Mouse (Mus musculus) neural tube, embryonic 15.5 days (tissue): ENCODE results near the gene Papss2. TPM values are rescaled to one million over a fixed set of nuclear protein-coding genes. Genes with fewer than 3 reads are reported as not detected.
"Not testable (repeated sequence)": the region's sequence is repeated elsewhere in the genome, so short reads cannot be mapped to it uniquely, and the experiment has no call there.

ENCODE experiments used
- ATAC-seq: fragments of 200-750 bp; cut with Nextera tagmentation; 2 replicates; pipeline ENCODE4 v1.8.0; 2017; ENCODE audit warnings: mild to moderate bottlenecking, moderate TSS enrichment, moderate library complexity; ENCODE audit not compliant: low FRiP score
- H3K27ac ChIP-seq: fragments of 300-500 bp; sonication (generic); replicated peaks from 2 replicates; pipeline ENCODE4 v1.5.1; 2015; ENCODE audit warnings: mild to moderate bottlenecking, inconsistent platforms
- H3K27me3 ChIP-seq: fragments of 300-500 bp; sonication (generic); replicated peaks from 2 replicates; pipeline ENCODE4 v1.6.1; 2015; ENCODE audit warnings: inconsistent platforms
- H3K36me3 ChIP-seq: fragments of 300-500 bp; sonication (generic); 2 replicates; pipeline ENCODE4 v1.6.1; 2015; ENCODE audit warnings: inconsistent platforms
- H3K4me1 ChIP-seq: fragments of 300-500 bp; sonication (generic); 2 replicates; pipeline ENCODE4 v1.6.1; 2015; ENCODE audit warnings: inconsistent platforms
- H3K4me2 ChIP-seq: fragments of 300-500 bp; sonication (generic); 2 replicates; pipeline ENCODE4 v1.6.1; 2015; ENCODE audit warnings: inconsistent platforms, mild to moderate bottlenecking, moderate library complexity
- H3K4me3 ChIP-seq: fragments of 300-500 bp; sonication (generic); replicated peaks from 2 replicates; pipeline ENCODE4 v1.5.1; 2015; ENCODE audit warnings: mild to moderate bottlenecking, inconsistent platforms
- H3K9ac ChIP-seq: fragments of 300-500 bp; sonication (generic); replicated peaks from 2 replicates; pipeline ENCODE4 v1.6.1; 2015; ENCODE audit warnings: mild to moderate bottlenecking, inconsistent platforms
- H3K9me3 ChIP-seq: fragments of 300-500 bp; sonication (generic); replicated peaks from 2 replicates; pipeline ENCODE4 v1.6.1; 2016; ENCODE audit warnings: inconsistent platforms
- WGBS: fragments of 180-500 bp; shearing (Covaris S2); methylation state at CpG from one replicate; pipeline ENCODE4 v1.1.7; 2015; ENCODE audit warnings: mixed read lengths; 5-methylcytosine and 5-hydroxymethylcytosine counted together
- polyA plus RNA-seq: library from polyadenylated mRNA; unstranded; fragments of >200 nt; fragmentation: Nextera tagmentation; extraction: Ambion mirVana; gene quantifications from 2 replicates; pipeline ENCODE4 v1.2.1, GENCODE M21; 2015

Gene Papss2
- polyA plus RNA-seq, 1 experiment from 2014 or later: 1.7 TPM

DNA sequence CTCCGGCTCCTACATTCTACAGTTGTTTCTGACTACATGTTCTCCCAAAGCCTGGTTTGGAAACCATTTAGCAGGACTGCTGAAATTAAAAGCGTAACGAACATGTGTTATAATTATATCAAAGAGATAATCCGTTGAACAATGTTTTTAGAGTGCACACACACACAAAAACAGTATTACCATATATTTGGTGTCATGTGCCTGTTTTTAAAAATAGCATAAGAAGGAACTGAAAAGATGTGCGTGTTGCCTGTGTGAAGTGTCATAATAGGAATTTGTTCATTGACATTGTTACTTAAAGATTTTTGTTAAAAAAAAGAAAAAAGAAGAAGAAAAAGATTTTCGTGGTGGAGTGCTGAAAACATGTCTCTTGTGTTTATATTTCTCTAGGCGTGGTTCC, 50.3 kb downstream of the Papss2 start:
- Histone ChIP-seq H3K4me1 (peaks cover 7% of the 10 kb centered on the region; the same call in 1 of the 2 replicates), H3K9ac (no peak overlapping the region), H3K9me3 (no peaks in the 10 kb centered on the region), H3K4me3 (no peak overlapping the region), H3K4me2 (no peak overlapping the region), H3K27me3 (no peaks in the 10 kb centered on the region), H3K27ac (no peak overlapping the region), H3K36me3 (no peaks in the 10 kb centered on the region)
- no peak for ATAC-seq
- 93% methylated on average over 7 of the region's 7 CpGs for WGBS

DNA sequence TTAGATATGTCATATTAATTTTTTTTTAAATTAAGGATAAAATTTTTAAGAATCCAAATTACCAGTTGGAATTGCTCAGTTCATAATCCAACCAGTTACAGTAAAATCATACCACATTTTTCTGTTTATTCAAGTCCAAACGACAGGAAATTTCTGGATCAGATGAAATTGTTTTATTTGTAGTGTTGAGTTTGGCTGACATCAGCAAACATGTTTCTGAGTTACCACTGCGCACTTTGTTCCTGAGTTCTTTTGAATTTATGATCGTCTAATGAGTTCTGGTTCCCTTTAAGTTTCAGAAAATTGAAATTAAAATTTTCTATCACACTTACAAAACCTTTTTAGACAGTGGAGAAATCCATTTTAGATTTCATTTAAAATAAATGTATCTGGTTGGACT, 50.8 kb downstream of the Papss2 start:
- Histone ChIP-seq H3K4me2 (no peak overlapping the region), H3K9me3 (no peaks in the 10 kb centered on the region), H3K27ac (no peak overlapping the region), H3K36me3 (no peaks in the 10 kb centered on the region), H3K27me3 (no peaks in the 10 kb centered on the region), H3K4me1 (peaks cover 7% of the 10 kb centered on the region; the same call in 1 of the 2 replicates), H3K9ac (no peak overlapping the region), H3K4me3 (no peak overlapping the region)
- 93% methylated on average over 3 of the region's 3 CpGs for WGBS
- no peak for ATAC-seq

DNA sequence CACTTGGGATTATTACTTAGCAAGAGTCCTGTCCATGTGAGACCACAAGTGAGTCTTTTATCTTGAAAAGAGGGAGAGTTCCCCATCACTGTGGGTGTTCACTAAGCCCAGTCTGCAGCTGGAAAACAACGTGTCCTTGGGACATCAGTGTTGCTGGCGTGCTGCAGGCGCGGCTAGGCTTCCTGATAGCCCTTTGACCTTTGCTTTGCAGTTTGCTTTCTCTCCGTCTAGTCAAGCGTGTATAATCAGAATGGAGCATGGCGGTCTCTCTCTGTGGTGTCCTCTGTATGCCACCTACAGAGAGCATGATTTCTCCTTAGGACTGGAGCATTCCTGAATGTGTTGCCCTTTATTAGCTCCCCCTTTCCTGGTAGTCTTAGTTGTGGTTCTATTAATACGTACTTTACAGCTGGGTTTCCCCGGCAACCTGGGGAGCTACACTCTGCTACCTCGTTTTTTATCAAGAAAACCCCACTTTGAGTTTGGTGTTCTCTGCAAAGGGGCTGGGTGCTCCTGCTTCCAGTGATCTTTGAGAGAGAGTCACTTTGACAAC, 52.5 kb downstream of the Papss2 start:
- WGBS: 16% methylated on average over 10 of the region's 10 CpGs

DNA sequence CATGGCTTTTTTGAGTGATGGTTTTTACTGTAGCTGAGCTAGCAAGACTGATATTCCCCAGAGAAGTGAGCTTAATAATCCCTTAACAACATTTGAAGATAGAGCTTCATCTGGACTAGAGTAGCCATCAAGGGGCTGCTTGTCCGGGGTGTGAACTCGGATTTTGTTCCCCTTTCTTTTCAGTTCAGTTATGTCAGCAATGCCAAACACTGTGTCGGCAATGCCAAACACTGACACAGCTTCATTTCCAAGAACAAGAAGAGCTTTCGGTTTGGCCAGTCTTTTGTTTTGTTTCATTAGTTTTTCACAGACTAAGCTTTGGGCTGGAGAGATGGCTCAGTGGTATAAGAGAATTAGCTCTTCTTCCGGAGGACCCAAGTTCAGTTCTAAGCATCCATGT, 55.5 kb downstream of the Papss2 start:
- no peak overlapping the region for H3K27ac ChIP-seq
- peaks cover 7% of the 10 kb centered on the region; the same call in 1 of the 2 replicates for H3K4me1 ChIP-seq
- ATAC-seq: no peak
- H3K36me3 ChIP-seq: no peaks in the 10 kb centered on the region
- no peak overlapping the region for H3K9ac ChIP-seq
- no peak overlapping the region for H3K4me3 ChIP-seq
- H3K27me3 ChIP-seq: no peaks in the 10 kb centered on the region
- H3K4me2 ChIP-seq: no peak overlapping the region
- H3K9me3 ChIP-seq: no peaks in the 10 kb centered on the region
- WGBS: 90% methylated on average over 5 of the region's 5 CpGs

More for the DNA sequence above, 52.5 kb downstream of the Papss2 start:
- no peak overlapping the region for H3K9ac ChIP-seq
- H3K27me3 ChIP-seq: no peaks in the 10 kb centered on the region
- H3K4me3 ChIP-seq: no peak overlapping the region
- H3K4me2 ChIP-seq: no peak overlapping the region
- no peak overlapping the region for H3K27ac ChIP-seq
- H3K4me1 ChIP-seq: peaks cover 7% of the 10 kb centered on the region; the same call in 1 of the 2 replicates
- H3K36me3 ChIP-seq: no peaks in the 10 kb centered on the region
- no peaks in the 10 kb centered on the region for H3K9me3 ChIP-seq
- no peak for ATAC-seq

DNA sequence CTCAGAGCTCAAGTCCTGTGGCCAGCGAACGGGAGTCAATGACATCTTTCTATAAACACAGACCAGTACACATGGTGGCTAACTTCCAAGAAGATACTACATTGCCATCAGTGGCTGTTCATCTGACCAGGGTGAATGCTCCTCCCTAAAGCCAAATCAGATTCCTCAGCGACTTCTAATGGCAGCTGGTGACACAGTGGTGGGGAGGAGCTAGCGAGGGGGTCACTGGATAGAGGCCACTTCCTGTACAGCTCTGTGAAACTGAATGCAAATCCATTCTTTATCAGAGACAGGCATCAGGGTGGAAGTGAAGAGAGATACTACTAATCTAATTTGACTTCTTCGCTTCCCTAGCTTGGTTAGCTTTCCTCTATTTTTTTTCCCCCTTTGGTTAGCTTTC, 57.5 kb downstream of the Papss2 start:
- H3K4me1 ChIP-seq: peaks cover 4% of the 10 kb centered on the region; the same call in 1 of the 2 replicates
- no peak overlapping the region for H3K9ac ChIP-seq
- H3K4me2 ChIP-seq: no peak overlapping the region
- no peak overlapping the region for H3K4me3 ChIP-seq
- no peak for ATAC-seq
- no peaks in the 10 kb centered on the region for H3K9me3 ChIP-seq
- H3K27me3 ChIP-seq: no peaks in the 10 kb centered on the region
- WGBS: 92% methylated on average over 5 of the region's 5 CpGs
- no peak overlapping the region for H3K27ac ChIP-seq
- no peaks in the 10 kb centered on the region for H3K36me3 ChIP-seq

DNA sequence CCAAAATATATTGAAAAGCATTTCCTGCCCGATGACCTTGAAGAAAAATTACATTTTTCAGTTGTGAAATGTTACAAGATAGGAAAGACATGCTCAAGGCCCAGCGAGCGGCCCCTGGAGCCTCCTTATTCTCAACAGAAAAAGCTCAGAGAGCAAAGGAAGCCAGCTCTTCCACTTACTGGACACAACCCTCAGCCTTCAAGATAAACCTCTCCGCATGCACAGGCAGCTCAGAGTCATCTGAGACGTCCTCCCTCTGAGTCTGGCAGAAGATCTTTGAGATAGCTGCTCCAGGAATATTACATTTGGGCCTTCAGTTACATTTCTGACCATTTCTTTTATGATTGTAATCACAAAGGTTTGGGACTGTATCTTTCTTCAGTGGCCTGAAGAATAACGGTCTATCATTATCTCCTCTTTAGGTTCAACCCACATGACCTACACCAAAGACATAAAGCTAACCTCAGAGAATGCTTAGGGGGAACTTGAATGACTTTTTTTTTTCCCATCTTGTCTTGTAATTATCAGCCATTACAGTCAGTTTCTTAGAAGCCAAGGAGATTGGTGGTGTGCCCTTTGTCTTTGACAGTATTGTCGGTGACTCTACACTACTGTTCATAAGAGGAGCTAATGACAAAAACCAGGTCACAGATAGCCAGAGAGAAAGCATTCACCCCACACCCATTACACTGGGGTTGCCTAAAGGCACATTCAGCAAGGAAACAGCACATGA, 58.2 kb downstream of the Papss2 start:
- WGBS: 94% methylated on average over 7 of the region's 7 CpGs
- ATAC-seq: no peak
- H3K4me3 ChIP-seq: no peak overlapping the region
- H3K36me3 ChIP-seq: no peaks in the 10 kb centered on the region
- H3K9me3 ChIP-seq: no peaks in the 10 kb centered on the region
- no peaks in the 10 kb centered on the region for H3K4me1 ChIP-seq
- no peak overlapping the region for H3K27ac ChIP-seq
- H3K4me2 ChIP-seq: no peak overlapping the region
- H3K27me3 ChIP-seq: no peaks in the 10 kb centered on the region
- no peak overlapping the region for H3K9ac ChIP-seq

DNA sequence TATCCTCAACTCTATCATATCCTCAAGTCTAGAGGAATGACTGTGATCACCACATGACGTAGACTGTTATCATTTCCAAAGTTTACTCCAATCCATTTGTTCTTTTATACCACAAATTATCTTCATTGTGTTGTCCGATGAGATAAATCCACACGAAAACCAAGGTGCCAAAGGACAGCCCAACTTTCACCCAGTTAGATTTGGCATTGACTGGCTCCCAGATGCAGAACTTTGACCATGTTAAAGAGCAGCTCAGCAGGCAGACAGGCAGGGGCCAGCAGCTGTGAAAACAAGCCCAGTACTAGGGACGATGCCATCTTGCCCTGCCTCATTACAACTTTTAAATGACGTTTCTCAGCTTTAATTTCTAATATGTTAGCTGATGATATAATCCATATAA, 63.8 kb downstream of the Papss2 start:
- 88% methylated on average over 5 of the region's 5 CpGs for WGBS
- no peaks in the 10 kb centered on the region for H3K27me3 ChIP-seq
- H3K27ac ChIP-seq: no peak overlapping the region
- no peak overlapping the region for H3K4me2 ChIP-seq
- no peaks in the 10 kb centered on the region for H3K4me1 ChIP-seq
- H3K4me3 ChIP-seq: no peak overlapping the region
- H3K9ac ChIP-seq: no peak overlapping the region
- no peak for ATAC-seq
- peaks cover 3% of the 10 kb centered on the region; the same call in 1 of the 2 replicates for H3K36me3 ChIP-seq
- H3K9me3 ChIP-seq: no peaks in the 10 kb centered on the region

DNA sequence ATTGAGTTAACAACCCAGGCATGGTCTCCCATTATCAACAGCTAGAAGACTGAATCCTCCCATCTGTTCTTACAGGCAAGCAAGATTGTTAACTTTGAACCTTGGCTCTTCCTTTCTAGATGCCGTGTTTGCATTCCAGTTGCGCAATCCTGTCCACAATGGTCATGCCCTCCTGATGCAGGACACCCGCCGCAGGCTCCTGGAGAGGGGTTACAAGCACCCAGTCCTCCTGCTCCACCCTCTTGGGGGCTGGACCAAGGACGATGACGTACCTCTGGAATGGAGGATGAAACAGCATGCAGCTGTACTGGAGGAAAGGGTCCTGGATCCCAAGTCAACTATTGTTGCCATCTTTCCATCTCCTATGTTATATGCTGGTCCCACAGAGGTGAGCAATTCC, 67.3 kb downstream of the Papss2 start:
- WGBS: 94% methylated on average over 6 of the region's 6 CpGs
- H3K4me3 ChIP-seq: no peak overlapping the region
- H3K9me3 ChIP-seq: no peaks in the 10 kb centered on the region

DNA sequence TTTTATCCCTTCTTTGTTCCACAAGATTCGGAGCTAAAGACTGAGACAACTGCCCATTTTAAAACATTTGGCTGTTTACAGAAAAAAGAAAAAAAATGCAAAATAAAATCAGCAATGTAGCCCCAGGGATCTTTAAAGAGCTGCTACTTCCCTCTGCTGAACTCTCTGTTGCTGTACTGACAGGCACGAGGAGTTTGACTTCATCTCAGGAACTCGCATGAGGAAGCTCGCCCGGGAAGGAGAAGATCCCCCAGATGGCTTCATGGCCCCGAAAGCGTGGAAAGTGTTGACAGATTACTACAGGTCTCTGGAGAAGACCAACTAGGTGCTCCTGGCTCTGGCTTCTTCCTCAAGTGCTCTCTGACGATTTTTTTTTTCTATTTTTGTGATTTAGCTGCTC, 69.7 kb downstream of the Papss2 start:
- 80% methylated on average over 8 of the region's 8 CpGs for WGBS
- no peak overlapping the region for H3K9ac ChIP-seq
- H3K4me1 ChIP-seq: no peaks in the 10 kb centered on the region
- H3K27ac ChIP-seq: no peak overlapping the region
- H3K9me3 ChIP-seq: no peaks in the 10 kb centered on the region
- no peaks in the 10 kb centered on the region for H3K27me3 ChIP-seq
- H3K4me2 ChIP-seq: no peak overlapping the region
- no peak for ATAC-seq
- H3K4me3 ChIP-seq: no peak overlapping the region
- peaks cover 3% of the 10 kb centered on the region; the same call in 1 of the 2 replicates for H3K36me3 ChIP-seq

More for the DNA sequence above, 67.3 kb downstream of the Papss2 start:
- Histone ChIP-seq H3K9ac (no peak overlapping the region), H3K36me3 (peaks cover 3% of the 10 kb centered on the region; the same call in 1 of the 2 replicates), H3K4me1 (no peaks in the 10 kb centered on the region), H3K27ac (no peak overlapping the region), H3K4me2 (no peak overlapping the region), H3K27me3 (no peaks in the 10 kb centered on the region)
- no peak for ATAC-seq

DNA sequence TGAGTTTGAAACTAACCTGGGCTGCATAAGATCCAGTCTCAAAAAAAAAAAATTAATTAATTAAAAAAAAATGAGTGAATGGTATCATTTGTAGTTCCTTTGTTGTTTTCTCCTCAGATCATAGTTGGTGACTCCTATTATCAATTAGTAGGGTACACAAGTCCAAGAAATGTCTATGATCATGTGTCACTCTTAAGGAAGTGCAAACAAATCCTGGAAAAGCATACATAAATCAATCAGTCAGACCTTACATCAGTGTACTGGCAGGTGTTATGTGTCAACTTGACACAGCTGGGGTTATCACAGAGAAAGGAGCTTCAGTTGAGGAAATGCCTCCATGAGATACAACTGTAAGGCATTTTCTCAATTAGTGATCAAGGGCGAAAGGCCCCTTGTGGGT, 72.2 kb downstream of the Papss2 start:
- not testable (repeated sequence) for ATAC-seq, H3K9ac ChIP-seq, H3K4me2 ChIP-seq, H3K36me3 ChIP-seq, H3K27ac ChIP-seq, H3K27me3 ChIP-seq, H3K4me3 ChIP-seq, H3K4me1 ChIP-seq, H3K9me3 ChIP-seq
- WGBS: 96% methylated on average over 1 of the region's 1 CpGs

DNA sequence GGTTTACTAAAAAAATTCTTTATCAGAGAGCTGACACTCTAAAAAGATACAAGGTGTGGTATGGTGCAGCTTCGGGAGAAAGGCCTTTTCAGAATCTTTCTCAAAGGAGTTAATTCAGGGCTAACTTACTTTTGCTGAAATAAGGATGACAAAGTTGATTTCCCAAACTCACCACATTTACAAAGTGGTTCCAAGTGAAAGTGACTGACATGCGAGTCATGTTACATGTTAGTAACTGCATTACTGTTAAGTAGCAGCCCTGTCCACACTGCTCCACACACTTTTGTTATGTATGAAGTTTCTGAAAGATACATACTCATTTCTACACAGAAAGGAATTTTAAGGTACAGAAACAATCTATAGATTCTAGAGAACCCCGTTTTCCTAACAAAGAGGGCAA, 80.2 kb downstream of the Papss2 start:
- Histone ChIP-seq H3K27ac (no peak overlapping the region), H3K9me3 (no peaks in the 10 kb centered on the region), H3K4me1 (no peaks in the 10 kb centered on the region), H3K4me2 (no peak overlapping the region), H3K9ac (no peak overlapping the region), H3K4me3 (no peak overlapping the region), H3K27me3 (no peaks in the 10 kb centered on the region), H3K36me3 (peaks cover 26% of the 10 kb centered on the region)
- ATAC-seq: no peak
- WGBS: 92% methylated on average over 3 of the region's 3 CpGs

DNA sequence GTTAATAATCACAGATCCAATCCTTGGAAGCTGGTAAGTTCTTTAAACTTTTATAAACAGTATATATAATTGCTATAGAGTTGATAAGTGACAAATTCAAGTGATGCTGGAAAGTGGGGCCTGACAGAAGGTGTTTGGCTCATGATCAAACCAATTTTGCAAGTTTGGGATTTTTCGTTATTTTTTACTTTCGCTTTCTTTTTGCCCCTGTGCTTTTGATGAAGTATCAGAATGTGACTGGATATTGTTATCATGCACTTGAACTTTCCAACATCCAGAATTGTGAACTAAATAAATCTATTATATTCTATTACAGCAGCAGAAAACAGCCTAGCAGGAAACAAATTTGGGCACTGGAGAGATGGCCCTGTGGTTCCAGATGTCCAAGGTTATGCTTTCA, 85.3 kb downstream of the Papss2 start:
- 97% methylated on average over 2 of the region's 2 CpGs for WGBS
- no peak overlapping the region for H3K4me3 ChIP-seq
- H3K9ac ChIP-seq: no peak overlapping the region
- H3K9me3 ChIP-seq: no peaks in the 10 kb centered on the region
- H3K4me1 ChIP-seq: no peaks in the 10 kb centered on the region
- no peak overlapping the region for H3K4me2 ChIP-seq
- ATAC-seq: no peak
- no peak overlapping the region for H3K27ac ChIP-seq
- H3K36me3 ChIP-seq: peaks cover 31% of the 10 kb centered on the region
- no peaks in the 10 kb centered on the region for H3K27me3 ChIP-seq
